Mouse (Mus musculus): ENCODE measurements around the gene Tbxas1.

Tbxas1 gene

GRCm38 (mm10) chr6:38859819-38860218, 15.4 kb upstream of the Tbxas1 start:
- no peak for DNase-seq (ENCODE audit: low spot score in 2 of 2)

DNA sequence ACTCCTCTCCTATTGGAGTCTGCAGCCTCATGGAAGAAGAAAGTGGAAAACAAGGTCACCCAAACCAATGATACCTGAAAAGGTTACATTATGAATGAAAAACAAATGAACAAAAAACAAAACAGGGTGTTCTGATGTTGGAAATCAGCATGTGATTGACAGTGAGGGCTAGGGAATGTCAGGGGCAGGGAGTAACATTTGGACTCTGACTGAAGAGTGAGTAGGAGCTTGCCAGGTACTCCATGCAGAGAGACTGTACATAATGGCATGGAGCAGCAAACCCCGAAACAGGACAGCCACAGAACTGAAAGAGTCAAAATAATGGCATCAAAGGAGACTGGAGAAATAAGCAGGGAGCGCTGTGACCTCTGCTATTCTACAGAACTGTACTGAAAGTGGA, 14.9 kb upstream of the Tbxas1 start:
- no peak for DNase-seq (ENCODE audit: low spot score in 2 of 2)

- no peak for DNase-seq (ENCODE audit: low spot score in 2 of 2)
These were observed 11.6 kb upstream of the Tbxas1 start for GRCm38 (mm10) chr6:38863595-38863994.

DNA sequence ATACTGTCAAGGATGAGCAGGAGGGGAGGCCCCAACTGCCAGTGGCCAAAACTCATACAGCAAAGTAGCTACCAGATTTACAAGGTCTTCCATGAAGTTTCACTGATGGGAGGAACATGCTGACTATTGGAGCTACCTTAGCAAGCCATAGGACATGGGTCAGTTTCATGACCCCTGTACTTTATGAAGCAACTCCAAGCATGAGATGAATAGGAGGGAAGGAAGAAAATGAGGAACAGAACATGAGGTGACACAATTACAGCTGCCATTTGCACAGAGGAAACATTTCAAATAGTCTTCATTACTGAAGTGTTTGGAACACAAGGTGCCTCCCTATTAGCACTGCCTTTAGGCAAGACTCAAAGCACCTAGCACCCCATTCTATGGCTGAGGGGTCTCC, 9.4 kb upstream of the Tbxas1 start:
- no peak for DNase-seq (ENCODE audit: low spot score in 2 of 2)

DNA sequence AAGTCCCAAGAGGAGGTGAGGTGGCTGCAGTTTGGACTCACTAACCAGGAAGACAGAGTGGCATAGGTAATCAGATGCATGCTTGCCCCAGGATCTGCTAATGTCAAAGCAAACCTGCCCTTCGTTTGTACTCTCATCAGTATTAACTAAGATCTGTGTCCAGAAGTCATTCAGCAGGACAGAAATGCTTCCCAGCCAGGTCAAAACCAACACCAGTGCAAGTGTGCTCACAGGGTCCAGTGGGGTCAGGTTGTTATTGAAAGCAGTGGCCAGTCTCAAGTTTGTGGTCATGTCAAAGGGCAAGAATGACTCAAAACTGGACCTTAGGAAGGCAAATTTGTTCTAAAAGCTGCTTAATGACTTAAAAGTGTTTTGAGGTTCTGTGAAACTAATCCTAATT, 8.8 kb upstream of the Tbxas1 start:
- no peak for DNase-seq (ENCODE audit: low spot score in 2 of 2)

DNA sequence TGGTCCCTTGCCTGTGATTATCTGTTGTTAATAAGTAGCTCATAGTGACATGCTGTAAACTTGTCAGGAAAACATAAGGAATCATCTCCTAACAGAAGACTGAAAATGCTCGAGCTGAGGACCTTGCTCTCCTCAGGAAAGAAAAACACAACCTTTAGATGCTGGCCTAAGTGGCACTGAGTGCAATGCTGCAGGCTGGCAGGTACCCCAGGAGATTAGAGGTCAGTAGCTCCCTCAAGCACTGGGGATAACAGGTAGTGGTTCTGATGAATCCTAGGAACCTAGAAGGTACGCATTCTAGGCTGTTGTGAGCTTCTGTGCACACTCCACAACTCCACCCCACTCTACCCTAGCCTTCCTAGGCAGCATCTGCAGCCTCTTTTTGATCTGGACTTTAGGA, 8.4 kb upstream of the Tbxas1 start:
- no peak for DNase-seq (ENCODE audit: low spot score in 2 of 2)

- DNase-seq (ENCODE audit: low spot score in 2 of 2) = no peak
These were observed 7.9 kb upstream of the Tbxas1 start for GRCm38 (mm10) chr6:38867291-38867690.

DNA sequence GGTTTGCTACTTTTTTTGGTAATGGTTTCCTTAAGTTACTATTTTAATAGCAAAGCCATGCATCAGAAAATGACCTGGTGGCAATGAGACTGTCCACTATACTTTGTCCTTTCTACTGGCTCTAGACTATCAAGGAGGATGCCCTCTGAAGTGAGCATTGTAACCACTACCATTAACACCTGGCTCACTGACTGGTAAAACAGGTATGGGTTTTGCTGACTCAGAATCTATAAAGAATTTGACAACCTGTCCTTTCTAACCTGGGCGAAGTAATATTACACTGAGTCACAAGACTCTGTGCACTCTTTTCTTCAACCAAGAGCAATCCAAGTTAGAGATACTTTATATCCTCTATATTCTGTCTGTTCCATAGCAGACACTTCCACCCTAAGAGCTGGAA, 6.2 kb upstream of the Tbxas1 start:
- DNase-seq (ENCODE audit: low spot score in 2 of 2) = no peak

- no peak for DNase-seq (ENCODE audit: low spot score in 2 of 2)
These were observed 5.1 kb upstream of the Tbxas1 start for GRCm38 (mm10) chr6:38870070-38870469.

DNA sequence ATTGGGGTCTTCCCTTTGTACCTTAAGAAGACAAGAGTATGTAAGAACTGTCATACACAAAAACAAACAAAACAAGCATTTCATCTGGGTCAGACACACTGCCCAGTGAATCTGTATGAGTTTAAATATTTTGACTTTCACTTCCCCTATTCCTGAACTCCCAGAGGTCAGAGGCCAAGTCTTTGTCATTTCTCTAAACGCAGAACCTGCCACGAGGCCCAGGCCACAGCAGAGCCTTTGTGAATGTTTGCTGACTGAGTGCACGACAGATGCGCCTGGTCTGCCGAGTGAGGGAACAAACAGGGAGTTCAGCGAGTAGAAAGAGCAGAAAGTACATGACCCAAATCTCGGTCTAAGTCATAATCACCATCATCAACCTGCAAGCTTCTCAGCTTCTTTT, 4.2 kb upstream of the Tbxas1 start:
- no peak for DNase-seq (ENCODE audit: low spot score in 2 of 2)

DNA sequence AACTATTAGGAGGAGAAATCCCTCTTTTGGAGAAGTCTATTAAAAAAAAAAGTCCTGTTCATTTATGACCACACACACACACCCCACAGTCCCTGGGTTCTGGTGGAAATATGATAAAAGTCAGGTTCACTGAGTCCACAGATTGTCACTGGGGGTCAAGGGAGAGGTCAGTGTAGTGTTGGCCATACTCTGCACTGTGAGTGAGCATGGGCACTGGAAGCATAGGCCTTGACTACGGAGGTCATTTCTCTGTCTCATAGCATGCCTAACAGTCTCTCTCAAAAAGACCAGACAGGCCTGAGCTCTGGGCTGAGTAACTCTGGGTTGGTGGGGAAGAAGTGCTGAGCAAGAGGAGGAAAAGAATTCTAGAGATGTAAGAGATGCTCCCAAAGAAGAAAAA, 1.9 kb upstream of the Tbxas1 start:
- no peak for DNase-seq (ENCODE audit: low spot score in 2 of 2)

GRCm38 (mm10) chr6:38874035-38874434, 1.2 kb upstream of the Tbxas1 start:
- peak; percentile 32 to 47 for DNase-seq (ENCODE audit: low spot score in 2 of 2)

GRCm38 (mm10) chr6:38874565-38875257, 493 bp upstream of the Tbxas1 start:
- DNase-seq (ENCODE audit: low spot score in 2 of 2) = peak in 1 of 2 experiments; percentile 26

DNA sequence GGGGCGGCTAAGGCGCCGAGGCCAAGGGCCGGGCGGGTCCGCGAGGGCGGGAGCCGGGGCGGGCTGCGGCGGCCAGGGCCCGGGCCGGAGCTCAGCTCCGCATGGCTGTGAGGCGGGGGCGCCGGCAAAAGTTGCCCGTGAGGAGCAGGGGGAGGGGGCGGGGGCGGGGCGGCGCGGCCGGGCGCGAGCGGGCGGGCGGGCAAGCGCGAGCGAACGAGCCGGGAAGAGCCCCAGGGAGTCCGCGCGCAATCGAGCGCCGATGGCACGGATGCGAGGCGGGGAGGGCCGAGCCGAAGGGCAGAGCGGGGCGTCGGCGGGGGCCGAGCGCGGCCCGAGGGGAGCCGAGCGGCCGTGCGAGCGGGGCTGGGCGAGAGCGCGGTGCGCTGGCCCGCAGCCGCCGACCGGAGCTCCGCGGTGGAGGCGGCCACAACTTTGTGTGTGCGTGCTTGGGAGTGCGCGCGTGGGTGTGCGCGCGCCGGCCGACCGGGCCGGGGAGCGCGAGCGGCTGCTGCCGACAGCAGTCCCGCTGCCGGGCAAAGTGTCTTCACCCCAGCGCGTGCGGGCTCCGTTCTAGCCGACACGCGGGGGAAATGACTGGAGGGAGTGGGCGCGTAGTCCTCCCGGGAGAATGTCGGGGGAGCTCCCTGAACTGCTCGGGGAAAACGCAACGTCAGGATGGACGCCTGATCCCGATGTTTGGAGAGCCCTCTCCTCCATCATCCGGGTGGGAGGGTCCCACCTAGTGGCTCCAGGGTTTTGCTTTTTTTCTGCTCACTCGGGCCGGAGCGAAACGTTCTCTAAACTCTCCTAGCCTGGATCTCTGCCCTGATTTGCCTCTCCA, 1.1 kb downstream of the Tbxas1 start, which contains the start of gene Hipk2:
Hipk2 (minus strand) TSS at position 95 of the 841 bp plus-strand sequence.
- DNase-seq (ENCODE audit: low spot score in 2 of 2) = peak; percentile 69 to 73

DNA sequence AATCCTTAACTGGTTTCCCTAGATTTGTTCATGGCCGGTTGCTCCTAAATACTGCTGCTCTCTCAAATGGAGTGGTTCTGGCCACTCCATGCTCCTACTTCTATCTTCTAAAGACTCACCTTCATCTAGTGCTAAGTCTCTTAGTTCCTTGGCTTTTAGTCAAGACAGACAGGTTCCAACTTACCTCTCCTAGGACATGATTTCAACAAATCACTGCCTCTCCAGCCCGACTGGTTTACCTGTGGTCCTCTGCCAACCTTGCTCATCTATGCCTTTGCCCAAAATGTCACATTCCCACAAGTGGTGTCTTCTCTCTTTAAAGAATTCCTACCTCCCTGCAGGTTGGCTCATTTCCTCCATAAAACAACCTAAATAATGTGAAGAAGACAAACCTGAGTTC, 2.5 kb downstream of the Tbxas1 start:
- no peak for DNase-seq (ENCODE audit: low spot score in 2 of 2)

- no peak for DNase-seq (ENCODE audit: low spot score in 2 of 2)
These were observed 6.3 kb downstream of the Tbxas1 start for GRCm38 (mm10) chr6:38881468-38881867.

DNA sequence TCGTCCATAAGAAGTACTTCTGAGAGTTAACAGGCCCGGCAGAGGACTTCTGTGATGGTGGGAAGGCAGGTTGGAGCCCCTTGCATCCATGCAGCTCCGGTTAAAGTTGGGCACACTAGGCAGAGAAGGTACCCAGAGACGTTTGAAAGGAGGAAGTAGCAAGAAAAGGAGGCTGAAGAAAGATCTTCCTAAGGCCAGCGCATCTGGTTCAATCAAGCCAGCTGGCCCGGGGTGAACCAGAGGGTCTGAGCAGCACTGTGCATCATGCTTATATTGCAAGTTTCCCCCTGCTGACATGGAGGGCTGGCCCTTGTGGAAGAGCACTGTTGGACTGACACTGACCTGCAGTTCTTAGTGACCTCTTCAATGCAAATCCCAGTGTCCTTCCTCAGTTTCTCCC, 6.8 kb downstream of the Tbxas1 start:
- DNase-seq (ENCODE audit: low spot score in 2 of 2) = no peak

GRCm38 (mm10) chr6:38882728-38883171, 7.5 kb downstream of the Tbxas1 start:
- DNase-seq (ENCODE audit: low spot score in 2 of 2) = no peak

DNA sequence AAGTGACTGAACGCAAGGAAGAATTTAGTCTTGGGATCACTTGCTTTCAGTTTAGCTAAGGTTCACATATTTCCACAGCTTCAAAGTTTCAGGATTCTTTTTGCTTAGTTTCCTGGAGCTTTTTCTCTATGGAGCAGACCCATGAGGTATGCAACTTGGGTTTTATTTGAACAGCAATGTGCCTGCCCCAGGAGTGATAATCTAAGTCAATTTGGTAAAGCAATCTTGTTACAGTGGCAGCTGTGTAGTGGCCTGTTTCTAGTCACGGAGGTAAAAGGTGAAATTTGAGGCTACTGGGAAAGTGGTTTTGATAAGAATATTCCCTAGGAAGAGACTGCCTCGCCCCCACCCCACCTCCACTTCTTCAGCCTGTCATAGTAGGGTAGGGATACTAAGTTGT, 9.3 kb downstream of the Tbxas1 start:
- DNase-seq (ENCODE audit: low spot score in 2 of 2) = no peak

GRCm38 (mm10) chr6:38885132-38885531, 9.9 kb downstream of the Tbxas1 start:
- DNase-seq (ENCODE audit: low spot score in 2 of 2) = no peak

DNA sequence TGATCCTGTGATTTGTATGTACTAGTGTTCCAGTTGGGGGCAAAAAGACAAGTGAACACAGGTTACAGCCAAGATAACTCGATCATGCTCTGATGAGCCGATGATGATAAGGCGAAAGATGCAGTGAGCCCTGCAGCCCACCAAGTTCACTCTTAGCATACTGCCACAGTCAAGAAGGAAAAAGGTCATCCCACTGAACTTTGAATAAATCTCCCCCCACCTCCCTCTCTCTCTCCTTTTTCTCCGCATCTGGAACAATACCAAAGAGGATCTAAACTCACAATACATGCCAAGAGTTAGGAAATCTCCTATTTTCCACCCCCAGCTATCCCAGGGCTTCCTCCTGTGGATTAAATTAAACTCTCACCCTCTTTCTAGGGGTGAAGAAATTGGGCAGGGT, 12.2 kb downstream of the Tbxas1 start:
- DNase-seq (ENCODE audit: low spot score in 2 of 2) = no peak

GRCm38 (mm10) chr6:38889156-38889555, 14.0 kb downstream of the Tbxas1 start:
- DNase-seq (ENCODE audit: low spot score in 2 of 2) = no peak

DNA sequence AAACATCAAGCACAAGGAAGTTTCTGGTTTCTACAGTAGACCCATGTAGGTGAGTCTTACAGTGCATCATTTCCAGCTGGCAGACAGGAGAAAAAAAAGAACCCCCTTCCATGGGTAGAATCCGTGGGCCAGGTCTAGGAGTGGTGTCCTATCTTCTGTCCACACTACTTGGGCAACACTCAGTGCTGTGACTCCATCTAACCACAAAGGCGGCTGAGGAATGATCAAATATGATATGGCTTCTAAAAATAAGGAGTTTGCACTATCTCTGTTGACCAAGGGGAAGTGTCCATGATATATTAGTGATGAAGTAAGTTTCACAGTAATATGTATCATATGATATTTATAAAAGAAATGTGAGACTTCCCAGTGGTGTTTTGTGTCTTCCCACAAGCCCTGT, 16.8 kb downstream of the Tbxas1 start:
- no peak for DNase-seq (ENCODE audit: low spot score in 2 of 2)
